Mouse (Mus musculus) regulatory T cell (primary cell): Measurements from ENCODE around the gene Cep112.

Source experiments
- in situ Hi-C: fragments of 300-600 bp; cut with MboI, MseI; formaldehyde crosslinking; loops from one replicate; pipeline ENCODE4 v1.15.1; 2025; ENCODE audit warnings: high pct_unique_total_duplicates

Cep112 gene

DNA sequence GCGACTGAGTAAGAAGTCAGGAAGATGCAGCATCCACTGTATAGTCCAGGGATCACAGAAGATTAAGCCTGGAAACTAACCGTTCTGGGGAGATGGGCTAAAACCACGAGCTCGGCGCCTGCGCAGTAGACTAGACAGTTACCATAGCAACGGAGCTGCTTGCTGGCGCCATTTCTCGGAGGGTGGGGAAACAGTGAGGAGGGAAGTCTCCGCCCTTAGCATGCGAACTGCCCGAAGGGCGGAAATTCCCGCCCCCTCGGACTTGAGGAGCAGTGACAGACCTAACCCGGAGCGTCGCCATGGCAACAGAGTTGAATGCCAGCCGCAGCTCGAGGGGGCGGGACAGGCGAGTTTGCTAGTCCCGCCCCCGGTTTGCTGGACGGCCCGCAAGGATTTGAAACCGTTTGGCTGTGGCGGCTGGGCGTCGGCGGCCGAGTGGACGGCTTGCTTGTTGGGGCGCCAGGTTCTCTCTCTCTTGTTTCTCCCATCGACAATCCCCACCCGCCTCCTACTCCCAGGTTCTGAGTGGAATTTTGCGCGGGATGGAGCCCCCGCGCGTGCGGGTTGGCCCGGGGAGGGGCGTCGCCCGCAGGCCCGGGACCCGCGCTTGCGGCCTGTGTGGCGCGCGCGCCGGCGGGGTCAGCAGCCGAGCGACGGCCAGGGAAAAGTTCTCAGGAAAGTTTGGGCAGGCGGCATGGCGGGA, at the start of gene Cep112:
TSS of gene Cep112 (plus strand) at position 304 of the 703 bp plus-strand sequence.
- in situ Hi-C loops = no loop called here

- in situ Hi-C loops = no loop called here
These were observed 48.2 kb upstream of the Cep112 start for GRCm38 (mm10) chr11:108376815-108377214.

DNA sequence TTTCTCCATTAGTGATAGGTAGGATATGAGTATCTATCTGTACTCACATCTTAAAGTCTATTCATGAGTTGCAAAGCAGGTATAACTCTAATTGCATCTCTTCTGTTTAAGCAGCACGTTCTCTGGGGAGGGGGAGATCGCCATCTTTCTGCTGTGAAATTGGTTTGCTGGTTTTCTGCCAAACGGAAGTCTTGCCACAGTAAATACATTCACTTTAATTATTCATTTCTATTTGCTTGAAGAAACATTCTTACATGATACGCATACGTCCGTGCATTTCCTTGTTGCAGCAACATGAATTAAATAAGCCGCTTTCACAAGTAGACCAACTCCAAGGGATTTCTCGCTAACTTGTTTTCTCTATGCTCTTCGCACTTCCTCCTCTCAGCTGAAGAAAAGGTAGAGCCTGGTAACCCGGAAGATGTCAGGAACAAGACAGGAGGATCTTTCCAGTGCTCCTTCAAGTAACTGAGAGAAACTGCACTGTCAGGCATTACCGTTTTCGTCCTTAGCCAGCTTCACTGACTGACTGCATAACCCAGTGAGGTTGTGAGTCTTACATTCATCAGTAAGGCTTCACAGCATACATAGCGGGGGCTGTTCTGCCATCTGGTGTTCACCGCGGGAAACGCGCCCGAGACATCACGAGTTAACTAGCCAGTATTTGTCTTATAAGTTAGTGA, 47.2 kb upstream of the Cep112 start:
- in situ Hi-C loops = no loop called here

DNA sequence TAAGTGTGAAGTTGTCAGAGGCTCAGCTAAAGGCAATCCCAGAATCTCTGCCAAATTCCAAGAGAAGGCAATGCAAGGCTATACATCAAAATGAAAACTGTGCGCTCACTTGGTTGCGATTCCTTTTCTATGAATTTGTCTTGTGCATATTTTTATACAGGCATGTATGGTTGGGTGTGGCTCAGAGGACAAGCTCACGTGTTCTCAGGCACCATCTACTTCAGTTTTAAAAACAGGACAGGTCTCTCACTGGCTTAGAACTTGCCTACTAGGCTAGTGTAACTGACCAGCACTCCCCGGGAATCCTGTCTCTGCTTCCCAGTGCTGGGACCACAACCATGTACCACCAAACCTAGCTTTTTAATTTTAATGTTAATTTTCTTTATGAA, 46.6 kb upstream of the Cep112 start:
- in situ Hi-C loops = no loop called here

DNA sequence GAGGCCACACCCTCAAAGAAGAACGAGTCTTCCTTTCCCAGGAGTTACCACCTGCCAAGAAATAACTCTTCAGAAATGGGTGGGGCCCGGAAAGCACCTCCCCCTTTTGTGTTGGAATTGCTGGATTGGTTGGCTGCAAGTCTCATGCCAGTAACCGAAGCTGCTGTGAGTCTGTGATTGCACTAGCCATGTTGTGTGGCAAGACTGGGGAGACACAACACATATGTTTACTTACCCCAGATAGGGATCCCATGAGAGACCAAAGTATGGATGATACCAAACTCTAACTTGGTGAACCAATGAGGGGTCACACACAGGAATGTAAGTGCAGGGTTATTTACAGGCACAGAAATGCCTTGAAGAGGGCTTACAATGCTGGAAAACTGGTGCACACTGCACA, 42.3 kb upstream of the Cep112 start:
- in situ Hi-C loops = no loop called here

DNA sequence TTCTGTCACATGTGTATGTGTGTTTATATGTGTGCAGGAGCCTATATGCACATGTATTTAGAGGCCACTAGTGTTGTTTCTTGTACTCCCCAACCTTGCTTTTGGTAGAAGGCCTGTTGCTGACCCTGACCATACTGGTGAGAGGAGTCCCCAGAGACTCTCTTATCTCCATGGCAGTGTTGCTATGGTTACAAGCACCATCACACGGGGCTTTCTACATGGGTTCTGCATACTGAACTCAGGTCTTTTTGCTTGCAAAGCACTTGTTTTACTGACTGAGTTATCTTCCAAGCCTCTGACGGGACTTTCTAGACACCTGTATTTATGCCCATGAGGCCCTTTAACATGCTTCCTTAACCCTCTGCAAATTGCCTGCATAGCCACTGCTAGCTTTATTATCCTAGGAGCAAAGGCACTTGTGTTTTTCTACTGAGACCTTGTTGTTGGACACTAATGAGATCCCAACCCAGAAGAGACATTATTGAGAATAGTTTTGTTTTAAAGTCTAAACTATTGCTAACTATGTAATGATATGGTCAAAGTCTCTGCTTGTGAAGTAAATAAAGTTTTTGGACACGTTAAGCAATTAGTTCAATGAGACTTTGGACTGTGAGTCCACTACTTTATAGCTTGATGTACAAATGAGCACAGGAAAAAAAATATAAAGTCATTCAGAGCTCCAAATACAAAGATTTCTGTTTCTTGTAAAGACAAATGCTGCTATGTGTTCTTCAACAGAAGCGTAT, 39.9 kb upstream of the Cep112 start:
- in situ Hi-C loops = loop anchor here (5.0 kb wide), 1 partner anchor 263 kb away; no protein-coding TSS in a partner anchor

DNA sequence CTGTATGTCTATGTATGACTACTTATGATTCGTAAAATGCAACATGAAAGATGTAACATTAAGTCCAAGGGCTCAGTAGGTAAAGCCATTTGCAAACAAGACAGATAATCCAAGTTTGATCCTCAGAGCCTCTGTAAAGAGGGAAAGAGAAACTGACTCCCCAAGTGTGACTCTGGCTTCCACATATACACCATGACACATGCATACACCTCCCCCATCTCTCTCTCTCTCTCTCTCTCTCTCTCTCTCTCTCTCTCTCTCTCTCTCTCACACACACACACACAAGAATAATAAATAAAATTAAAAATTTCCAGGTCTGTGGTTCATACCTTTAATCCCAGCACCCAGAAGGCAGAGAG, 39.3 kb upstream of the Cep112 start:
- in situ Hi-C loops = loop anchor here (5.0 kb wide), 1 partner anchor 263 kb away; no protein-coding TSS in a partner anchor

- in situ Hi-C loops = no loop called here
These were observed 29.9 kb upstream of the Cep112 start for GRCm38 (mm10) chr11:108395061-108395460.

- in situ Hi-C loops = no loop called here
These were observed 28.7 kb upstream of the Cep112 start for GRCm38 (mm10) chr11:108396076-108396829.

GRCm38 (mm10) chr11:108409876-108410644, 14.9 kb upstream of the Cep112 start:
- in situ Hi-C loops = no loop called here

GRCm38 (mm10) chr11:108416360-108416759, 8.6 kb upstream of the Cep112 start:
- in situ Hi-C loops = loop anchor here (5.0 kb wide), 2 partner anchors 394 to 549 kb away; no protein-coding TSS in a partner anchor

DNA sequence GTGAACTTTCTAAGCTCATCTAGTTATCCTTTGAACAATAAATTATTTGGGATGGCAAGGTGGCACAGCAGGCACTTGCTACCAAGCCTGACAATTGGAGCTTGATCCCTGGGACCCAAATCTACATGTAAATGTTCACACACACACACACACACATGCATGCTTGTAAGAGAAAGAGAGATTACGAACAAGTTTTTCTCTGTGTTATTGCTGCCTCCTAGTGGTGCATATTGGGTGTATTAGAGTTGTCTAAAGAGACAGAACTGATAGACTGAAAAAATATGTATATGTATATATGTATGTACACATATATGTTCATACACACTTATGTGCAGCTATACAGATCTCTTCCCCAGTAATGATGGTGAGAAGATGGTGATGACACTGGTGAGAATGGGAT, 6.5 kb upstream of the Cep112 start:
- in situ Hi-C loops = loop anchor here (5.0 kb wide), 2 partner anchors 396 to 551 kb away; no protein-coding TSS in a partner anchor

DNA sequence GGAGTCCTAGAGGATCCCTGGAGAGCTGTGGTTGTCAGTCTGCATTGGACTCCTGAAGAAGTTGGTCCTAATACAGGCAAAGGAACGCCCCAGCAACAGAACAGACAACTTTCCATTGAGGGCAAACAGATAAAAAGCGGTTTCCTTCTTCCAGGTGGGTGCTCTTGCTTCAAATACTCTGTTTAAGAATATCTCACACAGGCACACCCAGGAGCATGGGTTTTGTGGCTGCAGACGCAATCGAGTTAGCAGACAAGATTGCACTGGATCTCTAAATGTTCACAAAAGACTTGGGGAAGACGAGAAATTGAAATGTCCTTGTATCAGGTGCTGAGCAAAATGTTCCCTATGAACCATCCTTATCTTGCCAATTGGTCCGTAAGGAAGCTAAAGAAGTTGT, 5.8 kb upstream of the Cep112 start:
- in situ Hi-C loops = loop anchor here (5.0 kb wide), 2 partner anchors 397 to 552 kb away; no protein-coding TSS in a partner anchor

DNA sequence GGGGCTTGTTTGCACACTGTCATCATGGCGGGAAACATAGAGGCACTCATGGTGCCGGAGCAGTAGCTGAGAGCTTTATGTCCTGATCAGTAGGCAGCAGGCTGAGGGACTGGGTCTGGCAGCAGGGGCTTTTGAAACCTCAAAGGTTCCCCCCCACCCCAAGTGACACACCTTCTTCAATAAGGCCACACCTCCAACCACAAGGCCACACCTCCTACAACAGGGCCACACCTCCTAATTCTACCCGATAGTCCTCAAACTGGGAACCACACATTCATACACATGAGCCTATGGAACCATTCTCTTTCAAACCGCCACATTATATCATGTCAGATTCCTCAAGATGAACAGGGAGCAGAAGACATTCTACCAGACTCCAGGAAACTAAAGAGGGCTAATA, 4.2 kb upstream of the Cep112 start:
- in situ Hi-C loops = no loop called here

DNA sequence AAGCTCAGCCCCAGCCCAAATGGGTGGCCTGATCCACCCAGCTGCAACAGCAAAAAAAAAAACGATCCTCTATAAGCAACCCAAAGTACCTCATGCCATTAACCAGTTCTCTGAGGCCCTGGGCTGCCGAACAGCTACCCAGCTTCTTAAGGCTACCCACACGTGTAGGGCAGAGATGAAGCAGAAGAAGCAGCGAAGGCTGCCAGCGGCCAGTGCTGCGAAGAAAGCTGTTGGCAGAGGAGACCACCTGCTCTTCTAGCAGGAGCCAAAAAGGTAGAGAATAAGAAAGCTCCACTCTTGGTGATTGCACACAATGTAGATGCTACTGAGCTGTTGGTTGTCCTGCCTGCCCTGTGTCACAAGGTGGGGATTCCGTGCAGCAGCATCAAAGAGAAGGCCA, 1.8 kb upstream of the Cep112 start:
- in situ Hi-C loops = no loop called here

- in situ Hi-C loops = no loop called here
These were observed 881 bp upstream of the Cep112 start for GRCm38 (mm10) chr11:108424111-108424510.

GRCm38 (mm10) chr11:108425592-108425921, 565 bp downstream of the Cep112 start:
- in situ Hi-C loops = no loop called here

- in situ Hi-C loops = no loop called here
These were observed 1.1 kb downstream of the Cep112 start for GRCm38 (mm10) chr11:108426086-108426485.

- in situ Hi-C loops = no loop called here
These were observed 2.2 kb downstream of the Cep112 start for GRCm38 (mm10) chr11:108427191-108427590.

- in situ Hi-C loops = no loop called here
These were observed 4.1 kb downstream of the Cep112 start for GRCm38 (mm10) chr11:108429076-108429475.
